Mouse (Mus musculus): ENCODE results near the gene Btla.

DNA sequence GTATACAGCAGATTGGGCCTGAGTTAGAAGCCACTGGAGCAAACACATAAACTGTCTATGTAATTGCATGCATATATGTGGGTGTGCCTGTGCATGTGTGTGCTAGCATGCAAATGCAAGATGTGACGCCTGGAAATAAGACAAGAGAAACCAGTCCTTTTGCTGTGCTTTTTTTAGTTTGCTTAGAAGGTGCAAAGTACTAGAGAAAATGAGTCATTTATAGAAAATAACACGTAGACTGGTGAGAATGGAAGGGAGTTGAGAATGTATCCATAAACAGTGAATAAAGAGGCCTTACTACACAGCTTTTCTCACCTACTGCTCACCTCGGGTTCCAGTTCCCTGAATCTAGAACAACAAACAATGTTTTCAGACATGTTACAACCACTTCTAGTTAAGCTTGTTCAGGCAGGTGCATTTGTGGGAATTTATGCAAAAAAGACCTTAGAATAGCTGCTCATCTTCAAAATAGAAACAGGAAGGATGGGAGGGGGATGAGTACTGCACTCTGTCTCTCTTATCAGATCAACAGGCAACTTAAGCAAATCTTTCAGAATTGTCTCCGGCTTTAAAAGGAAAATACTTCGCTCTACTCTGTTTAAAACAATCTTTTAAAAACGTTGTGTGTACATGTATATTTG lies 27.8 kb downstream of the Btla start:
- TF ChIP-seq CTCF (IDR thresholded peaks at IDR 0.05; ENCODE audit: low read depth) = no peak
- no peak for TF ChIP-seq EP300 (optimal IDR thresholded peaks at IDR 0.05)

Data from stomach, postnatal 0 days (tissue).